Mouse (Mus musculus): ENCODE results near the gene Hnrnpab. TPM values are rescaled to one million over a fixed set of nuclear protein-coding genes. Genes with fewer than 3 reads are reported as not detected.

Hnrnpab gene
- polyA plus RNA-seq (2015; fragmentation: Nextera tagmentation; extraction: Ambion mirVana), result 204 and 215 TPM in 2 replicates

GRCm38 (mm10) chr11:51606447-51607095 is at the start of gene Hnrnpab:
Gene Hnrnpab (minus strand): TSS chr11:51606847.
- H3K9me3 ChIP-seq (ENCODE audit: control insufficient read depth, low read length), result no peaks in the 10 kb centered on the region
- DNase-seq (ENCODE audit: low spot score), result peak; percentile 95
- peaks cover 17% of the 10 kb centered on the region for H3K36me3 ChIP-seq (ENCODE audit: control insufficient read depth, insufficient read depth, low read length)
- peak; percentile 90 for ATAC-seq (ENCODE audit: low FRiP score, low TSS enrichment)
- peak within 1 kb of the TSS; percentile 97 for H3K4me3 ChIP-seq (ENCODE audit: low read depth, low read length)
- under 1% methylated on average over 69 of the region's 91 CpGs for WGBS
- H3K27ac ChIP-seq (replicated peaks), result peak within 1 kb of the TSS; percentile 98
- TF ChIP-seq EP300 (optimal IDR thresholded peaks at IDR 0.05), result peak; percentile 89
- no peak for TF ChIP-seq CTCF (IDR thresholded peaks at IDR 0.05; ENCODE audit: low read depth)
- H3K4me2 ChIP-seq (replicated peaks; ENCODE audit: low read depth), result peak within 1 kb of the TSS; percentile 83
- H3K27me3 ChIP-seq (ENCODE audit: control insufficient read depth, insufficient read depth, low read length), result no peaks in the 10 kb centered on the region
- no peaks in the 10 kb centered on the region; the same call in 1 of the 2 replicates for H3K4me1 ChIP-seq (replicated peaks; ENCODE audit: control insufficient read depth, insufficient read depth)
- H3K9ac ChIP-seq (ENCODE audit: low read length), result peak within 1 kb of the TSS; percentile 98

- Histone ChIP-seq H3K4me3 (ENCODE audit: low read depth, low read length) (no peak overlapping the region), H3K27me3 (ENCODE audit: control insufficient read depth, insufficient read depth, low read length) (no peaks in the 10 kb centered on the region), H3K4me1 (replicated peaks; ENCODE audit: control insufficient read depth, insufficient read depth) (peaks cover 5% of the 10 kb centered on the region; the same call in 1 of the 2 replicates), H3K9ac (ENCODE audit: low read length) (no peak overlapping the region), H3K36me3 (ENCODE audit: control insufficient read depth, insufficient read depth, low read length) (no peaks in the 10 kb centered on the region), H3K9me3 (ENCODE audit: control insufficient read depth, low read length) (no peaks in the 10 kb centered on the region), H3K27ac (replicated peaks) (no peak overlapping the region), H3K4me2 (replicated peaks; ENCODE audit: low read depth) (no peak overlapping the region)
- no peak for DNase-seq (ENCODE audit: low spot score)
- TF ChIP-seq CTCF (IDR thresholded peaks at IDR 0.05; ENCODE audit: low read depth) (no peak), EP300 (optimal IDR thresholded peaks at IDR 0.05) (no peak)
- no peak for ATAC-seq (ENCODE audit: low FRiP score, low TSS enrichment)
- 95% methylated on average over 3 of the region's 3 CpGs for WGBS
These were observed 48.2 kb upstream of the Hnrnpab start for GRCm38 (mm10) chr11:51654891-51655290.

- WGBS, result 85% methylated on average over 6 of the region's 6 CpGs
- H3K36me3 ChIP-seq (ENCODE audit: control insufficient read depth, insufficient read depth, low read length), result no peaks in the 10 kb centered on the region
- no peak overlapping the region for H3K4me3 ChIP-seq (ENCODE audit: low read depth, low read length)
- no peaks in the 10 kb centered on the region for H3K9me3 ChIP-seq (ENCODE audit: control insufficient read depth, low read length)
- H3K27ac ChIP-seq (replicated peaks), result no peak overlapping the region
- TF ChIP-seq EP300 (optimal IDR thresholded peaks at IDR 0.05) (no peak), CTCF (IDR thresholded peaks at IDR 0.05; ENCODE audit: low read depth) (no peak)
- no peak overlapping the region for H3K4me2 ChIP-seq (replicated peaks; ENCODE audit: low read depth)
- DNase-seq (ENCODE audit: low spot score), result no peak
- ATAC-seq (ENCODE audit: low FRiP score, low TSS enrichment), result no peak
- no peak overlapping the region for H3K9ac ChIP-seq (ENCODE audit: low read length)
- peaks cover 3% of the 10 kb centered on the region; the same call in 1 of the 2 replicates for H3K4me1 ChIP-seq (replicated peaks; ENCODE audit: control insufficient read depth, insufficient read depth)
- no peaks in the 10 kb centered on the region for H3K27me3 ChIP-seq (ENCODE audit: control insufficient read depth, insufficient read depth, low read length)
These were observed 47.1 kb upstream of the Hnrnpab start for GRCm38 (mm10) chr11:51653736-51654135.

GRCm38 (mm10) chr11:51652889-51653418 is 46.3 kb upstream of the Hnrnpab start:
- Histone ChIP-seq H3K4me1 (replicated peaks; ENCODE audit: control insufficient read depth, insufficient read depth) (peaks cover 3% of the 10 kb centered on the region; the same call in 1 of the 2 replicates), H3K27me3 (ENCODE audit: control insufficient read depth, insufficient read depth, low read length) (no peaks in the 10 kb centered on the region), H3K9ac (ENCODE audit: low read length) (no peak overlapping the region), H3K4me3 (ENCODE audit: low read depth, low read length) (no peak overlapping the region), H3K36me3 (ENCODE audit: control insufficient read depth, insufficient read depth, low read length) (no peaks in the 10 kb centered on the region), H3K27ac (replicated peaks) (no peak overlapping the region), H3K4me2 (replicated peaks; ENCODE audit: low read depth) (no peak overlapping the region), H3K9me3 (ENCODE audit: control insufficient read depth, low read length) (no peaks in the 10 kb centered on the region)
- ATAC-seq (ENCODE audit: low FRiP score, low TSS enrichment), result no peak
- no peak for TF ChIP-seq EP300 (optimal IDR thresholded peaks at IDR 0.05)
- TF ChIP-seq CTCF (IDR thresholded peaks at IDR 0.05; ENCODE audit: low read depth), result peak; percentile 13; the same call in 1 of the 2 replicates
- WGBS, result 87% methylated on average over 4 of the region's 4 CpGs
- no peak for DNase-seq (ENCODE audit: low spot score)

GRCm38 (mm10) chr11:51650691-51651515 is 44.3 kb upstream of the Hnrnpab start, which contains the start of the genes N4bp3 and D930048N14Rik:
Gene N4bp3 (minus strand): TSS chr11:51650842.
Gene D930048N14Rik (plus strand): TSS chr11:51650954.
- peak; percentile 89 for DNase-seq (ENCODE audit: low spot score)
- peak within 1 kb of the TSS; percentile 86 for H3K27ac ChIP-seq (replicated peaks)
- H3K36me3 ChIP-seq (ENCODE audit: control insufficient read depth, insufficient read depth, low read length), result no peaks in the 10 kb centered on the region
- peak within 1 kb of the TSS; percentile 97 for H3K4me2 ChIP-seq (replicated peaks; ENCODE audit: low read depth)
- WGBS, result 2% methylated on average over 64 of the region's 70 CpGs
- no peak for TF ChIP-seq EP300 (optimal IDR thresholded peaks at IDR 0.05)
- no peak for TF ChIP-seq CTCF (IDR thresholded peaks at IDR 0.05; ENCODE audit: low read depth)
- no peaks in the 10 kb centered on the region for H3K27me3 ChIP-seq (ENCODE audit: control insufficient read depth, insufficient read depth, low read length)
- peak within 1 kb of the TSS; percentile 76 for H3K9ac ChIP-seq (ENCODE audit: low read length)
- peak; percentile 87 for ATAC-seq (ENCODE audit: low FRiP score, low TSS enrichment)
- peaks cover 3% of the 10 kb centered on the region; the same call in 1 of the 2 replicates for H3K4me1 ChIP-seq (replicated peaks; ENCODE audit: control insufficient read depth, insufficient read depth)
- peak within 1 kb of the TSS; percentile 66 for H3K4me3 ChIP-seq (ENCODE audit: low read depth, low read length)
- H3K9me3 ChIP-seq (ENCODE audit: control insufficient read depth, low read length), result no peaks in the 10 kb centered on the region

Measured in stomach, postnatal 0 days (tissue).